Mouse (Mus musculus) myocyte (in vitro differentiated cells): Measurements from ENCODE around the gene Large1. TPM values are rescaled to one million over a fixed set of nuclear protein-coding genes. Genes with fewer than 3 reads are reported as not detected.

Experiments used
- H3K27me3 ChIP-seq: one replicate; pipeline ENCODE4 v1.6.1; 2011; ENCODE audit not compliant: control insufficient read depth, insufficient read depth, insufficient read length
- H3K36me3 ChIP-seq: one replicate; pipeline ENCODE4 v1.6.1; 2011; ENCODE audit not compliant: control insufficient read depth, insufficient read depth
- H3K4me2 ChIP-seq: one replicate; pipeline ENCODE4 v1.6.1; 2011; ENCODE audit warnings: low read depth, control low read depth
- H3K4me3 ChIP-seq: one replicate; pipeline ENCODE4 v1.5.1; 2011; ENCODE audit warnings: mild to moderate bottlenecking, control low read depth, moderate library complexity
- H3K79me2 ChIP-seq: one replicate; pipeline ENCODE4 v1.6.1; 2011; ENCODE audit not compliant: control insufficient read depth, insufficient read depth
- H3ac ChIP-seq: one replicate; pipeline ENCODE4 v1.6.1; 2011; ENCODE audit not compliant: control insufficient read depth, insufficient read length
- CEBPB ChIP-seq: IDR thresholded peaks from 2 replicates; pipeline ENCODE4 v1.6.1; 2011; ENCODE audit warnings: mild to moderate bottlenecking, moderate library complexity; ENCODE audit not compliant: poor library complexity, insufficient read depth, severe bottlenecking
- E2F4 ChIP-seq: IDR thresholded peaks from one replicate; pipeline ENCODE4 v1.6.1; 2011; ENCODE audit warnings: mild to moderate bottlenecking, control low read depth, moderate library complexity; ENCODE audit not compliant: insufficient read depth
- MAX ChIP-seq: IDR thresholded peaks from one replicate; pipeline ENCODE4 v1.6.1; 2011; ENCODE audit warnings: low read depth, mild to moderate bottlenecking, control low read depth
- MYOD1 ChIP-seq, 3 experiments: IDR thresholded peaks; one replicate each; pipeline ENCODE4 v1.6.1; 2011; ENCODE audit warnings: control low read depth in 2 of 3, low read depth in 2 of 3, mild to moderate bottlenecking in 2 of 3, moderate library complexity in 1 of 3; ENCODE audit not compliant: insufficient read length in 2 of 3, control insufficient read depth in 1 of 3
- MYOG ChIP-seq, 3 experiments: IDR thresholded peaks; one replicate each; pipeline ENCODE4 v1.6.1; 2011; ENCODE audit warnings: control low read depth in 2 of 3, low read depth in 2 of 3, mild to moderate bottlenecking in 2 of 3; ENCODE audit not compliant: insufficient read length in 2 of 3, control insufficient read depth in 1 of 3, insufficient read depth in 1 of 3
- POLR2A ChIP-seq: IDR thresholded peaks from one replicate; pipeline ENCODE4 v1.6.1; 2011; ENCODE audit warnings: low read depth, mild to moderate bottlenecking, control low read depth, moderate library complexity; ENCODE audit not compliant: insufficient read length
- POLR2AphosphoS2 ChIP-seq: IDR thresholded peaks from one replicate; pipeline ENCODE4 v1.6.1; 2011; ENCODE audit warnings: low read depth, control low read depth; ENCODE audit not compliant: insufficient read length
- REST ChIP-seq: IDR thresholded peaks from one replicate; pipeline ENCODE4 v1.6.1; 2011; ENCODE audit warnings: mild to moderate bottlenecking, control low read depth, moderate library complexity; ENCODE audit not compliant: insufficient read depth, insufficient read length
- SRF ChIP-seq: IDR thresholded peaks from one replicate; pipeline ENCODE4 v1.6.1; 2011; ENCODE audit warnings: low read depth; ENCODE audit not compliant: control insufficient read depth, insufficient read length
- TCF12 ChIP-seq: IDR thresholded peaks from one replicate; pipeline ENCODE4 v1.6.1; 2011; ENCODE audit warnings: mild to moderate bottlenecking, control low read depth; ENCODE audit not compliant: poor library complexity, insufficient read depth, severe bottlenecking
- TCF3 ChIP-seq: IDR thresholded peaks from one replicate; pipeline ENCODE4 v1.6.1; 2011; ENCODE audit warnings: low read depth, control low read depth; ENCODE audit not compliant: insufficient read length
- USF1 ChIP-seq: IDR thresholded peaks from one replicate; pipeline ENCODE4 v1.6.1; 2011; ENCODE audit warnings: low read depth, mild to moderate bottlenecking, control low read depth, moderate library complexity
- polyA plus RNA-seq: library from polyadenylated mRNA; unstranded; fragments of >200 nt; fragmentation: generic; extraction: Trizol; gene quantifications from one replicate; pipeline ENCODE4 v1.2.1, GENCODE M21; 2012; ENCODE audit warnings: missing spikeins

Gene Large1
- polyA plus RNA-seq, 1 experiment = 23.2 TPM

- Histone ChIP-seq H3K27me3 (no peaks in the 10 kb centered on the region), H3K4me3 (no peak overlapping the region), H3K36me3 (no peaks in the 10 kb centered on the region), H3ac (no peak overlapping the region), H3K4me2 (no peak overlapping the region), H3K79me2 (no peaks in the 10 kb centered on the region)
- no peak for TF ChIP-seq USF1
- no peak for TF ChIP-seq SRF
- TF ChIP-seq REST = no peak
- TF ChIP-seq MYOD1 (IDR thresholded peaks at IDR 0.05; ENCODE audit: control insufficient read depth in 1 of 3, insufficient read length in 2 of 3, low read depth in 2 of 3) = no peak
- TF ChIP-seq TCF12 = no peak
- no peak for TF ChIP-seq CEBPB
- no peak for TF ChIP-seq MAX
- no peak for TF ChIP-seq POLR2AphosphoS2
- no peak for TF ChIP-seq MYOG (IDR thresholded peaks at IDR 0.05; ENCODE audit: control insufficient read depth in 1 of 3, insufficient read depth in 1 of 3, insufficient read length in 2 of 3, low read depth in 2 of 3)
- TF ChIP-seq E2F4 = no peak
- TF ChIP-seq TCF3 = no peak
- TF ChIP-seq POLR2A = no peak
Observed at GRCm38 (mm10) chr8:72919182-72919902, 434.0 kb downstream of the Large1 start.

- no peak overlapping the region for H3K4me2 ChIP-seq
- no peaks in the 10 kb centered on the region for H3K79me2 ChIP-seq
- TF ChIP-seq TCF12 (no peak), TCF3 (no peak), POLR2A (no peak), MYOD1 (IDR thresholded peaks at IDR 0.05; ENCODE audit: control insufficient read depth in 1 of 3, insufficient read length in 2 of 3, low read depth in 2 of 3) (no peak), MAX (no peak), CEBPB (no peak), REST (no peak), MYOG (IDR thresholded peaks at IDR 0.05; ENCODE audit: control insufficient read depth in 1 of 3, insufficient read depth in 1 of 3, insufficient read length in 2 of 3, low read depth in 2 of 3) (no peak), SRF (no peak), POLR2AphosphoS2 (no peak), E2F4 (no peak), USF1 (no peak)
- no peak overlapping the region for H3K4me3 ChIP-seq
- H3ac ChIP-seq = no peak overlapping the region
- H3K36me3 ChIP-seq = no peaks in the 10 kb centered on the region
- no peaks in the 10 kb centered on the region for H3K27me3 ChIP-seq
Observed at GRCm38 (mm10) chr8:72905491-72905890, 447.8 kb downstream of the Large1 start.

GRCm38 (mm10) chr8:72901591-72901990, 451.7 kb downstream of the Large1 start:
- Histone ChIP-seq H3K4me2 (no peak overlapping the region), H3K4me3 (no peak overlapping the region), H3K79me2 (no peaks in the 10 kb centered on the region), H3K27me3 (no peaks in the 10 kb centered on the region), H3K36me3 (no peaks in the 10 kb centered on the region), H3ac (no peak overlapping the region)
- TF ChIP-seq E2F4 = no peak
- no peak for TF ChIP-seq MYOG (IDR thresholded peaks at IDR 0.05; ENCODE audit: control insufficient read depth in 1 of 3, insufficient read depth in 1 of 3, insufficient read length in 2 of 3, low read depth in 2 of 3)
- TF ChIP-seq MAX = no peak
- TF ChIP-seq TCF12 = no peak
- no peak for TF ChIP-seq USF1
- TF ChIP-seq CEBPB = no peak
- no peak for TF ChIP-seq MYOD1 (IDR thresholded peaks at IDR 0.05; ENCODE audit: control insufficient read depth in 1 of 3, insufficient read length in 2 of 3, low read depth in 2 of 3)
- no peak for TF ChIP-seq POLR2AphosphoS2
- TF ChIP-seq POLR2A = no peak
- TF ChIP-seq REST = no peak
- no peak for TF ChIP-seq SRF
- no peak for TF ChIP-seq TCF3

- Histone ChIP-seq H3ac (no peak overlapping the region), H3K27me3 (no peaks in the 10 kb centered on the region), H3K4me3 (no peak overlapping the region), H3K36me3 (no peaks in the 10 kb centered on the region), H3K79me2 (no peaks in the 10 kb centered on the region), H3K4me2 (no peak overlapping the region)
- TF ChIP-seq POLR2A (no peak), MYOD1 (IDR thresholded peaks at IDR 0.05; ENCODE audit: control insufficient read depth in 1 of 3, insufficient read length in 2 of 3, low read depth in 2 of 3) (no peak), POLR2AphosphoS2 (no peak), TCF12 (no peak), SRF (no peak), MAX (no peak), MYOG (IDR thresholded peaks at IDR 0.05; ENCODE audit: control insufficient read depth in 1 of 3, insufficient read depth in 1 of 3, insufficient read length in 2 of 3, low read depth in 2 of 3) (no peak), TCF3 (no peak), REST (no peak)
Observed at GRCm38 (mm10) chr8:72899321-72899720, 454.0 kb downstream of the Large1 start.
